Mouse (Mus musculus): Measurements from ENCODE around the gene Rab6b. TPM values are rescaled to one million over a fixed set of nuclear protein-coding genes. Genes with fewer than 3 reads are reported as not detected.

Gene Rab6b
- polyA plus RNA-seq, 1 experiment from 2014 or later: 3.9 TPM

DNA sequence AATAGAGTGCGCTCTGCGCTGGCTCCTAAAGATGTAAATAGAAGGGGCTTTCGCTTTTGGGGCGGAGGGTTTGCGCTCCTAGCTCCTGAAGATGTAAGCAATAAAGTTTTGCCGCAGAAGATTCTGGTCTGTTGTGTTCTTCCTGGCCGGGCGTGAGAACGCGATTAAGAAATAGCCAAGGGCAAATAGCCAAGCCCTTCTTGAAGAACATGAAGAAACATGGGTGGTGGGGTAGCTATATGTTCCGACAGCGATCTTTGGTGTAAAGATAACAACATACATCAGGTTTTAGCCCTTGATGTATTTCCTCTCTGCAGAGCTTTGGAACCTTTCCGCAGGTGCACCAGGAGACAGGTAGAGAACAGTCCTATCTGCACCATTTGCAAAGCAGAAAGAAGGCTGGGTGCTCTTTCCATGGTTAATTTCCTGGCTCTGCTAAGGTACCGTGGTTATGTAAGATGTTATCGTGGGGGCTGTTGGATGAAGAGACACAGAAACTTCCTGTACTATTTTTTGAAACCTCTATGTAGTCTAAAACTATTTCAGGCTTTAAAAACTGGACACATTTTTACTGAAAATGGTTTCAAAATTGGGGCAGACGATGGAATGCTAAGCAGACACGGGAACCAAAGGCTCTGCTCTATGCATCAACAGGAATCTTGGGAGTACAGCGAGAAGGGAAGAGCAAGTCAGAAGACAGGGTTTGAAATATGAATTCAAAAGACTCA, 2.5 kb upstream of the Rab6b start:
- Histone ChIP-seq H3K27ac (no peak overlapping the region), H3K4me3 (replicated peaks) (peak overlapping the region; percentile 45), H3K36me3 (no peaks in the 10 kb centered on the region), H3K27me3 (peaks cover 47% of the 10 kb centered on the region), H3K4me1 (replicated peaks) (peaks cover 18% of the 10 kb centered on the region), H3K9ac (replicated peaks) (peak overlapping the region; percentile 56), H3K4me2 (peak overlapping the region; percentile 61), H3K9me3 (no peaks in the 10 kb centered on the region)
- ATAC-seq (ENCODE audit: insufficient number of reproducible peaks, insufficient read depth, low FRiP score, low TSS enrichment, low read depth): no peak
- WGBS: 33% methylated on average over 18 of the region's 18 CpGs

GRCm38 (mm10) chr9:103109911-103110310, 1.7 kb upstream of the Rab6b start:
- Histone ChIP-seq H3K4me1 (replicated peaks) (peaks cover 18% of the 10 kb centered on the region), H3K9ac (replicated peaks) (no peak overlapping the region), H3K9me3 (no peaks in the 10 kb centered on the region), H3K27me3 (peaks cover 55% of the 10 kb centered on the region), H3K36me3 (no peaks in the 10 kb centered on the region), H3K27ac (no peak overlapping the region), H3K4me2 (peak overlapping the region; percentile 61), H3K4me3 (replicated peaks) (no peak overlapping the region)
- 61% methylated on average over 2 of the region's 2 CpGs for WGBS
- ATAC-seq (ENCODE audit: insufficient number of reproducible peaks, insufficient read depth, low FRiP score, low TSS enrichment, low read depth): no peak

GRCm38 (mm10) chr9:103110727-103111501, 673 bp upstream of the Rab6b start:
- peaks cover 59% of the 10 kb centered on the region for H3K27me3 ChIP-seq
- ATAC-seq (ENCODE audit: insufficient number of reproducible peaks, insufficient read depth, low FRiP score, low TSS enrichment, low read depth): 0 out of 2 replicates have a peak, but pooled peaks have one; percentile 9
- H3K4me1 ChIP-seq (replicated peaks): peaks cover 18% of the 10 kb centered on the region
- H3K4me3 ChIP-seq (replicated peaks): peak overlapping the region; percentile 72
- no peaks in the 10 kb centered on the region for H3K9me3 ChIP-seq
- peak overlapping the region; percentile 71 for H3K9ac ChIP-seq (replicated peaks)
- no peaks in the 10 kb centered on the region for H3K36me3 ChIP-seq
- no peak overlapping the region for H3K27ac ChIP-seq
- 20% methylated on average over 18 of the region's 18 CpGs for WGBS
- peak overlapping the region; percentile 95 for H3K4me2 ChIP-seq

DNA sequence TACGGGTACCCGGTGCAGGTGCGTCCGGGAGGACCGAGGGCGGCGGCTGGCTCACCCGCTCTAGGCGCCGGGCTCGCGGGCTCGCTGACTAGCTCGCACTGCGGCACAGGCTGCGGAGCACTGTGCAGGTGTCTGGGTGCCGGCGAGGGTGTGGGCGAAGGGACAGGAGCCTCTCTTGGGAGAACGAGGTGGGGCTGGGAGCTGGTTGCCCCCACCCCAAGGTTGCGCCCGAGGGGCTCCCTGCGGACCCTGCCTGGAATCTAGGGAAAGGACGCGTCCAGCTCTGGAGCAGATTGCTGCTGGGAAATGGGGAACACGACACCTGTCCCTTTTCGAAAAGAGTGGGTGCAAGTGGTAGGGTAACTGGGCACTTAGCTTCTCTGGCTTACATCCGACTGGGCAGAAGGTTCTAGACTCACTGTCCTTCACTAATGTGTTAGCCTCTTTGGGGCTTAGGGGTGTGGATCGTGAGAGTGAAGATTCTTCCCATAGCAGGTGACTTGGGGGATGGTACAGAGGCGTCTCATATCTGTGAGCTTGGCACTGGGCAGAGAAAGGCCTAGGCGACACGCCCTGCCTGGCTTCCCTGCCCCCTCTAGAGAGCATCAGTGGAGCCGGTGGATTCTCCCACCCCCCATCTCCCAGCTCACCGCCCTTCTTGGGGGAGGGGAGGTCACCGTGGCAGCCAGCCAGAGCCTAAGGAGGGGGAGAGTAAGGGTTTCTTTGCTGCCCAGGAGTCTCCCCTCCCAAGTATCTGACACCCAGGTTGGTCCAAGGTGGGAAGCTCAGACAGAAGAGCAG, 1.1 kb downstream of the Rab6b start:
- no peak overlapping the region for H3K27ac ChIP-seq
- H3K9ac ChIP-seq (replicated peaks): peak overlapping the region; percentile 71
- H3K27me3 ChIP-seq: peaks cover 59% of the 10 kb centered on the region
- H3K9me3 ChIP-seq: no peaks in the 10 kb centered on the region
- ATAC-seq (ENCODE audit: insufficient number of reproducible peaks, insufficient read depth, low FRiP score, low TSS enrichment, low read depth): 0 out of 2 replicates have a peak, but pooled peaks have one; percentile 17
- peaks cover 18% of the 10 kb centered on the region for H3K4me1 ChIP-seq (replicated peaks)
- 2% methylated on average over 35 of the region's 35 CpGs for WGBS
- no peaks in the 10 kb centered on the region for H3K36me3 ChIP-seq
- H3K4me3 ChIP-seq (replicated peaks): peak overlapping the region; percentile 72
- peak overlapping the region; percentile 95 for H3K4me2 ChIP-seq

DNA sequence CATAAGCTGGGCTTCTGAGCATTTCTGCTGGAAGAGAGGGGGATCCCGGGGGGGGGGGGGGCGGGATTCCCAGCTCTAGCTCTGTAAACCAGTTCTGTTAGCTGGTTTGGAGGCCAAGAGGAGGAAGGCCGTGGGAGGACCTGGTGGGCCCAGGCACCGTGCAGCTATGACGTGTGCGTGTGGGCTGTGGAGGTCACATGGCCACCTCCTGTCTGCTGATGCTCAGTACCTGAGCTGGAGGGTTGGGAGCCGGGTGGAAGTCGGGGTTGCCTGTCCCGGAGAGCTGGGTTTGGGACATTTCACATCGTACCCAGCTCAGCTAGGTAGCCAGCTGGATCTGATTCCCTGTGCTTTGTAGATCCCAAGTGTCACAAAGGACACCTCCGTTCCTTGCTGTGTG, 1.8 kb downstream of the Rab6b start:
- no peak overlapping the region for H3K4me3 ChIP-seq (replicated peaks)
- no peak overlapping the region for H3K27ac ChIP-seq
- peaks cover 18% of the 10 kb centered on the region for H3K4me1 ChIP-seq (replicated peaks)
- peaks cover 59% of the 10 kb centered on the region for H3K27me3 ChIP-seq
- H3K4me2 ChIP-seq: no peak overlapping the region
- no peak for ATAC-seq (ENCODE audit: insufficient number of reproducible peaks, insufficient read depth, low FRiP score, low TSS enrichment, low read depth)
- no peaks in the 10 kb centered on the region for H3K36me3 ChIP-seq
- no peaks in the 10 kb centered on the region for H3K9me3 ChIP-seq
- no peak overlapping the region for H3K9ac ChIP-seq (replicated peaks)
- 35% methylated on average over 10 of the region's 11 CpGs for WGBS

DNA sequence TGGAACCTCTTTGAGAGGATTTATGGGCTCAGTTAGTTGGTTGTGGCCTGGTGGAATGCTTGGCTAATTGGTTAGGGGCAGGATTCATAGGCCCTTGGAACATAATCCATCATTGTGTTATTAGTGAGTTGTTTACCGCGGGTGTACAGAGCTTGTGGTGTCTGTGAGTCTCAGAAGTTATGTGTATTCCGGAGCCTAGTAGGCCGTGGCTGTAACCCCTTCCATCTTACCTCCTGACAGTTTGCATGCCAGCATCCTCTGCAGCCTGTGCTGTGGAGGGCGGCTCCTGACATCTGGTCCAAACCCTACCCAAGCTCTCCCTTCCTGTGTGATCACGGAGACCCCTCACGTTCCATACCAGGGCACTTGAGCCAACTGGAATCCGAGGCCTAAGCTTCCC, 2.7 kb downstream of the Rab6b start:
- Histone ChIP-seq H3K4me1 (replicated peaks) (peaks cover 18% of the 10 kb centered on the region), H3K9me3 (no peaks in the 10 kb centered on the region), H3K27ac (no peak overlapping the region), H3K4me2 (no peak overlapping the region), H3K4me3 (replicated peaks) (no peak overlapping the region), H3K36me3 (no peaks in the 10 kb centered on the region), H3K9ac (replicated peaks) (no peak overlapping the region), H3K27me3 (peaks cover 61% of the 10 kb centered on the region)
- ATAC-seq (ENCODE audit: insufficient number of reproducible peaks, insufficient read depth, low FRiP score, low TSS enrichment, low read depth): no peak
- WGBS: 53% methylated on average over 8 of the region's 8 CpGs

DNA sequence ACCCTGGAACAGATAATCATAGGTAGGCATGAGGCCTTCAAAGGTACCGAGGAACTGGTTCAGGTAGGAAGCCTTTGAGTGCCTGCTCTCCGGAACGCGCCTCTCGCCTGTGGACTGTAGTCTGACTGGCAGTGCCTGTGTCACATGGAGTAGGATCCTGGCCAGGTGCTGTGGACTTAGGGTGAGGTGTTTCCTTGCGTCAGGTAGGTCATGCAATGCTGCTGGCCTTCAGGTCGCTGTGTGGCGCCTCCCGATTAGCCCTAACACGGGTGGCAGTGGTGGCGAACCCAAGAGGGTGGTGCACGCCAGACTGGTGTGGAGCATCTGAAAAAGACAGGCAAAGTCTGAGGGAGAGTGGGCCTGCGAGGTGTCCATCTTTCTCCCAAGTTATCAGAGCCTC, 3.3 kb downstream of the Rab6b start:
- Histone ChIP-seq H3K9me3 (no peaks in the 10 kb centered on the region), H3K4me1 (replicated peaks) (peaks cover 22% of the 10 kb centered on the region), H3K4me3 (replicated peaks) (no peak overlapping the region), H3K9ac (replicated peaks) (no peak overlapping the region), H3K27me3 (peaks cover 57% of the 10 kb centered on the region), H3K27ac (no peak overlapping the region), H3K36me3 (no peaks in the 10 kb centered on the region), H3K4me2 (no peak overlapping the region)
- WGBS: 89% methylated on average over 13 of the region's 13 CpGs
- ATAC-seq (ENCODE audit: insufficient number of reproducible peaks, insufficient read depth, low FRiP score, low TSS enrichment, low read depth): no peak

GRCm38 (mm10) chr9:103116941-103117340, 5.4 kb downstream of the Rab6b start:
- H3K4me3 ChIP-seq (replicated peaks): no peak overlapping the region
- no peaks in the 10 kb centered on the region for H3K36me3 ChIP-seq
- peaks cover 38% of the 10 kb centered on the region for H3K27me3 ChIP-seq
- 82% methylated on average over 4 of the region's 4 CpGs for WGBS
- H3K9ac ChIP-seq (replicated peaks): no peak overlapping the region
- H3K4me2 ChIP-seq: no peak overlapping the region
- H3K9me3 ChIP-seq: no peaks in the 10 kb centered on the region
- H3K27ac ChIP-seq: no peak overlapping the region
- ATAC-seq (ENCODE audit: insufficient number of reproducible peaks, insufficient read depth, low FRiP score, low TSS enrichment, low read depth): no peak
- peaks cover 17% of the 10 kb centered on the region for H3K4me1 ChIP-seq (replicated peaks)

- Histone ChIP-seq H3K9me3 (no peaks in the 10 kb centered on the region), H3K4me1 (replicated peaks) (peaks cover 11% of the 10 kb centered on the region), H3K27ac (no peak overlapping the region), H3K9ac (replicated peaks) (no peak overlapping the region), H3K27me3 (peaks cover 32% of the 10 kb centered on the region), H3K36me3 (no peaks in the 10 kb centered on the region), H3K4me2 (no peak overlapping the region), H3K4me3 (replicated peaks) (no peak overlapping the region)
- no peak for ATAC-seq (ENCODE audit: insufficient number of reproducible peaks, insufficient read depth, low FRiP score, low TSS enrichment, low read depth)
- WGBS: 76% methylated on average over 5 of the region's 5 CpGs
Observed at GRCm38 (mm10) chr9:103117495-103117894, 5.9 kb downstream of the Rab6b start.

DNA sequence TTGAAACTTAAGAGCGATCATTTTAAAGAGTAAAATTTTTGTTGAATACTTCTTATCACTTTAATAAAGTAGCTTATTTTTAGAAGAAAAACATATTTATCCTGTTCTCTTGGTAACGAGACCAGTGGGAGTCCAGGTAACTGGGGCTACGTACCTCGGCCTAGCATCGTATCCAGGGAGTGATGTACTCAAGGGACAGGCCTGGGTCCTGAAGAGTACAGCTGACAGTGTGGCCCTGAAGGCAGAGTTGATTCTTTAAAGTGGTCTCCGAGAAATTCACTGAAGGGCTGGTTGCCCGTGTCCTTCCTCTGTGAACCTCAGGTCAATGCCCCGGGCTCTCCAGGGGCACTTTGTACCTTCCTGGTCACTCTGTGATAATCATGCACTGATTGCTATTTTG, 6.4 kb downstream of the Rab6b start:
- Histone ChIP-seq H3K27me3 (peaks cover 27% of the 10 kb centered on the region), H3K4me2 (no peak overlapping the region), H3K9me3 (no peaks in the 10 kb centered on the region), H3K27ac (no peak overlapping the region), H3K36me3 (no peaks in the 10 kb centered on the region), H3K4me3 (replicated peaks) (no peak overlapping the region), H3K9ac (replicated peaks) (no peak overlapping the region), H3K4me1 (replicated peaks) (peaks cover 6% of the 10 kb centered on the region)
- ATAC-seq (ENCODE audit: insufficient number of reproducible peaks, insufficient read depth, low FRiP score, low TSS enrichment, low read depth): no peak
- 92% methylated on average over 8 of the region's 8 CpGs for WGBS
